Mouse (Mus musculus) lung, postnatal 0 days (tissue): ENCODE measurements at regions not wholly inside any gene's neighbourhood (a gene's known extent, or its start where the extent isn't known, plus 50 kb on each side); places are given as distances from the start of the nearest gene placed in this dataset.

Experiments used
- ATAC-seq: fragments of 200-750 bp; cut with Nextera tagmentation; 2 replicates; pipeline ENCODE4 v1.8.0; 2017; ENCODE audit warnings: moderate library complexity
- DNase-seq: peaks from one replicate; pipeline ENCODE4 v3.0.0-alpha.2; 2016; ENCODE audit warnings: low spot score
- H3K27ac ChIP-seq: fragments of 300-500 bp; sonication (generic); 2 replicates; pipeline ENCODE4 v1.5.1; 2014; ENCODE audit warnings: antibody characterized with exemption, mild to moderate bottlenecking, low read length, mixed read lengths
- H3K27me3 ChIP-seq: fragments of 300-500 bp; sonication (generic); replicated peaks from 2 replicates; pipeline ENCODE4 v1.6.1; 2014; ENCODE audit warnings: low read length, mixed read lengths; ENCODE audit not compliant: insufficient read depth
- H3K36me3 ChIP-seq: fragments of 300-500 bp; sonication (generic); 2 replicates; pipeline ENCODE4 v1.6.1; 2014; ENCODE audit warnings: low read length, mixed read lengths; ENCODE audit not compliant: insufficient read depth
- H3K4me1 ChIP-seq: fragments of 300-500 bp; sonication (generic); 2 replicates; pipeline ENCODE4 v1.6.1; 2014; ENCODE audit warnings: antibody characterized with exemption, low read depth, low read length, mixed read lengths; ENCODE audit not compliant: insufficient read depth
- H3K4me2 ChIP-seq: fragments of 300-500 bp; sonication (generic); replicated peaks from 2 replicates; pipeline ENCODE4 v1.6.1; 2014; ENCODE audit warnings: low read depth, mild to moderate bottlenecking, low read length, moderate library complexity, mixed read lengths
- H3K4me3 ChIP-seq: fragments of 300-500 bp; sonication (generic); 2 replicates; pipeline ENCODE4 v1.5.1; 2014; ENCODE audit warnings: low read depth, low read length
- H3K9ac ChIP-seq: fragments of 300-500 bp; sonication (generic); replicated peaks from 2 replicates; pipeline ENCODE4 v1.6.1; 2014; ENCODE audit warnings: low read depth, mild to moderate bottlenecking
- H3K9me3 ChIP-seq: fragments of 300-500 bp; sonication (generic); 2 replicates; pipeline ENCODE4 v1.6.1; 2016; ENCODE audit warnings: low read length, mixed read lengths
- CTCF ChIP-seq: IDR thresholded peaks from 2 replicates; pipeline ENCODE4 v1.5.1; 2016; ENCODE audit warnings: antibody characterized with exemption, mild to moderate bottlenecking
- EP300 ChIP-seq: IDR thresholded peaks from 2 replicates; pipeline ENCODE4 v1.6.1; 2016; ENCODE audit warnings: antibody characterized with exemption, mild to moderate bottlenecking, control low read depth
- WGBS: fragments of 180-500 bp; shearing (Covaris S2); extraction: QIAGEN DNeasy Blood & Tissue Kit; methylation state at CpG from one replicate; pipeline ENCODE4 v1.1.7; 2014; 5-methylcytosine and 5-hydroxymethylcytosine counted together

- H3K9ac ChIP-seq = no peak overlapping the region
- H3K4me3 ChIP-seq = no peak overlapping the region
- DNase-seq (peak; percentile 32), ATAC-seq (peak; percentile 48)
- H3K27ac ChIP-seq = no peak overlapping the region
- 17% methylated on average over 13 of the region's 13 CpGs for WGBS
- TF ChIP-seq EP300 (no peak), CTCF (no peak)
- H3K4me1 ChIP-seq = no peaks in the 10 kb centered on the region
- no peaks in the 10 kb centered on the region for H3K9me3 ChIP-seq
- H3K27me3 ChIP-seq = no peaks in the 10 kb centered on the region
- no peak overlapping the region for H3K4me2 ChIP-seq
- no peaks in the 10 kb centered on the region for H3K36me3 ChIP-seq
These were observed 107.5 kb upstream of the Ppm1h start for GRCm38 (mm10) chr10:122570909-122571551.

- Histone ChIP-seq H3K9me3 (no peaks in the 10 kb centered on the region), H3K36me3 (no peaks in the 10 kb centered on the region), H3K4me3 (no peak overlapping the region), H3K4me1 (no peaks in the 10 kb centered on the region), H3K27ac (no peak overlapping the region), H3K27me3 (no peaks in the 10 kb centered on the region), H3K4me2 (no peak overlapping the region), H3K9ac (no peak overlapping the region)
- WGBS = 85% methylated on average over 8 of the region's 8 CpGs
- DNase-seq (no peak), ATAC-seq (no peak)
- no peak for TF ChIP-seq EP300
- no peak for TF ChIP-seq CTCF
These were observed 102.1 kb upstream of the Ppm1h start for GRCm38 (mm10) chr10:122576171-122577063.

- Histone ChIP-seq H3K4me3 (no peak overlapping the region), H3K27me3 (no peaks in the 10 kb centered on the region), H3K9me3 (no peaks in the 10 kb centered on the region), H3K9ac (no peak overlapping the region), H3K4me1 (no peaks in the 10 kb centered on the region), H3K36me3 (no peaks in the 10 kb centered on the region), H3K4me2 (no peak overlapping the region), H3K27ac (no peak overlapping the region)
- TF ChIP-seq EP300 (no peak), CTCF (peak; percentile 39)
- ATAC-seq (no peak), DNase-seq (no peak)
- WGBS = 57% methylated on average over 24 of the region's 24 CpGs
These were observed 100.2 kb upstream of the Ppm1h start for GRCm38 (mm10) chr10:122578209-122579001.

DNA sequence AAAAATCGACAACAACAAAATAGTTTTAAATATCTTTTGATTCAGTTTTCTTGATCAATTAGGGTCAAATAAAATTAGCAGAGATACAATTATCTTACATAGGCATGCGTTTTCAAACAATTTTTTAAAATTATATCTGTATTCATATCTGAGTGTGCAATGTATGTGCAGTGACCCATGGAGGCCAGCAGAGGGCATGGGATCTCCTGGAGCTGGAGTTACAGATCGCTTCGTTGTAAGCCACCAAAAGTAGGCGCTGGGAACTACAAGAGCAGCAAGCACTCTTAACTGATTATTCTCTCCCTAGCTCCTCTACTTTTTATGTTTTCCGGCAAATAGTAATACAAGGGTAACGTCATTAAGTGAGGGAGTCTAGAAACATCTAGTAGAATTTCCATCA, 97.5 kb upstream of the Ppm1h start:
- ATAC-seq = no peak
- no peak overlapping the region for H3K4me3 ChIP-seq
- H3K27me3 ChIP-seq = no peaks in the 10 kb centered on the region
- no peak for DNase-seq
- H3K27ac ChIP-seq = no peak overlapping the region
- H3K4me2 ChIP-seq = no peak overlapping the region
- H3K9ac ChIP-seq = no peak overlapping the region
- H3K36me3 ChIP-seq = no peaks in the 10 kb centered on the region
- H3K4me1 ChIP-seq = no peaks in the 10 kb centered on the region
- no peak for TF ChIP-seq EP300
- peak; percentile 33 for TF ChIP-seq CTCF
- 84% methylated on average over 7 of the region's 7 CpGs for WGBS
- no peaks in the 10 kb centered on the region for H3K9me3 ChIP-seq

DNA sequence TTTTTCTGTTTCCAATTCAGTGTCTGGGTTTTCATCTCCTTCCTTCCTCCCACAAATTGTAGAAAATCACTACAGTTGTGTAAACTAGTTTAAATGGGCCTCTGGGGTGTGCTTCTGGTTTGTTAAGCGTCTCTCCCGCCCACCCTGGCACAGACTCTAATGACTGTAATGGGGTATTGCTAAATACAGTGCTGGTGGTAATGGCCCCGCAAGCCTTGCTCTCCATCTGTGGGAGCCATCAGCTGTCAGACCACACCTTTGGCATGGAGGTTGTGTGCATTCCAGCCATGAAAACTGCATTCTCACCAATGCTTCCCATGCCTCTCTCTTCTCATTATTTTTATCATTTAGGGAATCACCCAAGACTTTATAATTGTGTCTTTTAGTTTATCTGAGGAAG, 91.0 kb upstream of the Ppm1h start:
- Histone ChIP-seq H3K36me3 (no peaks in the 10 kb centered on the region), H3K9me3 (no peaks in the 10 kb centered on the region), H3K9ac (no peak overlapping the region), H3K27ac (no peak overlapping the region), H3K4me2 (no peak overlapping the region), H3K27me3 (no peaks in the 10 kb centered on the region), H3K4me1 (no peaks in the 10 kb centered on the region), H3K4me3 (no peak overlapping the region)
- DNase-seq (no peak), ATAC-seq (no peak)
- no peak for TF ChIP-seq CTCF
- no peak for TF ChIP-seq EP300
- 64% methylated on average over 3 of the region's 3 CpGs for WGBS

- no peaks in the 10 kb centered on the region for H3K9me3 ChIP-seq
- no peaks in the 10 kb centered on the region for H3K36me3 ChIP-seq
- TF ChIP-seq EP300 (no peak), CTCF (no peak)
- no peak overlapping the region for H3K4me3 ChIP-seq
- DNase-seq (no peak), ATAC-seq (no peak)
- no peaks in the 10 kb centered on the region for H3K4me1 ChIP-seq
- no peak overlapping the region for H3K9ac ChIP-seq
- H3K4me2 ChIP-seq = no peak overlapping the region
- H3K27me3 ChIP-seq = no peaks in the 10 kb centered on the region
- WGBS = 75% methylated on average over 2 of the region's 2 CpGs
- H3K27ac ChIP-seq = no peak overlapping the region
These were observed 79.1 kb upstream of the Ppm1h start for GRCm38 (mm10) chr10:122599511-122599910.
